Mouse (Mus musculus): ENCODE data around the gene Pkig. TPM values are rescaled to one million over a fixed set of nuclear protein-coding genes. Genes with fewer than 3 reads are reported as not detected.
A peak's percentile ranks its signal among the peaks of the same experiment; 100 is the strongest.
"Not testable (repeated sequence)": the region's sequence is repeated elsewhere in the genome, so short reads cannot be mapped to it uniquely, and the experiment has no call there.

The Pkig gene
- polyA plus RNA-seq, 1 experiment from 2014 or later, result 131 TPM

- not testable (repeated sequence) for H3K4me3 ChIP-seq; H3K4me1 ChIP-seq; H3K4me2 ChIP-seq (replicated peaks); ATAC-seq (ENCODE audit: low FRiP score, low read depth); H3K27ac ChIP-seq; H3K9ac ChIP-seq; H3K27me3 ChIP-seq; H3K9me3 ChIP-seq
- 87% methylated on average over 3 of the region's 3 CpGs for WGBS
- H3K36me3 ChIP-seq, result peaks cover 93% of the 10 kb centered on the region
Measured at GRCm38 (mm10) chr2:163621401-163621800, 36.8 kb upstream of the Pkig start.

DNA sequence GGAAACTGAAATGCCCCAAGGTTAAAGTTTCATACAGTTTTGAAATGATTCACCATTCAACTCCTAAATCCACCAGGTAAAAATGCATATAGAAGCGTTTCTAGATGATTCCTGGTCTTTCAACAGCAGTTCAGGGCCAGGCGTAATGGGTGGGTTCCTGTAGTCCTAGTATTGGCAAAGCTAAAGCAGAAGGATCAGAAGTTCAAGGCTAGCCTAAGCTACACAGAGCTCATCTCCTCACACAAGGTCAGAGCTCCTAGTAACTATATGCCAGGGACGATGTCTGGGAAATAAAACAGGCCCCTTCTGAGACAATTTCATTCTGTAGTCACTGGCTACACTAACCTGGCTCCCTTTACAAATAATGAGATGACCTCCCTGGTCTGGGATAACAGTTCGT, 27.0 kb upstream of the Pkig start:
- no peak overlapping the region for H3K9ac ChIP-seq
- H3K27ac ChIP-seq, result no peak overlapping the region
- H3K27me3 ChIP-seq, result no peaks in the 10 kb centered on the region
- no peaks in the 10 kb centered on the region for H3K4me1 ChIP-seq
- no peak overlapping the region for H3K4me2 ChIP-seq (replicated peaks)
- H3K36me3 ChIP-seq, result peaks cover 89% of the 10 kb centered on the region
- no peaks in the 10 kb centered on the region for H3K9me3 ChIP-seq
- H3K4me3 ChIP-seq, result no peak overlapping the region
- ATAC-seq (ENCODE audit: low FRiP score, low read depth), result no peak
- WGBS, result 97% methylated on average over 4 of the region's 4 CpGs

DNA sequence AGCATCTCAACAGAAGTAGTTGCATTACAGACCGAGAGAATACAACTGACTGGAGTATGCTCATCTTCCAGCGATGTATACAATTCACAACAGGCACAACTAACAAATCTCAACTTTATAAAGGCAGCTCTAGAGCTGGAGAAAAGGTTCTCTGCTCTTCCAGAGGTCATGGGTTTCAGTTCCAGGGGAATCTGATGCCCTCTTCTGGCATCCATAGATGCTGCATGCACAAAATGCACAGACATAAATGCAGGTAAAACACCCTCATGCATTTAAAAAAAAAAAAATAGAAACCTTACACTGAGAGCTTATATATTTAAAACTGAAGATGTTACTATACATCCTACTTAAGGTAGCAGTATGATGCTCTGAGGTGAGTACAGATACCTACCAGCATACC, 26.5 kb upstream of the Pkig start:
- Histone ChIP-seq H3K9ac (no peak overlapping the region), H3K4me1 (no peaks in the 10 kb centered on the region), H3K9me3 (no peaks in the 10 kb centered on the region), H3K4me3 (no peak overlapping the region), H3K27me3 (no peaks in the 10 kb centered on the region), H3K36me3 (peaks cover 85% of the 10 kb centered on the region), H3K4me2 (replicated peaks) (no peak overlapping the region), H3K27ac (no peak overlapping the region)
- WGBS, result 94% methylated on average over 2 of the region's 2 CpGs
- no peak for ATAC-seq (ENCODE audit: low FRiP score, low read depth)

- H3K4me1 ChIP-seq, result no peaks in the 10 kb centered on the region
- no peak overlapping the region for H3K27ac ChIP-seq
- H3K9ac ChIP-seq, result no peak overlapping the region
- no peaks in the 10 kb centered on the region for H3K9me3 ChIP-seq
- H3K4me3 ChIP-seq, result no peak overlapping the region
- peaks cover 72% of the 10 kb centered on the region for H3K36me3 ChIP-seq
- no peak overlapping the region for H3K4me2 ChIP-seq (replicated peaks)
- no peak for ATAC-seq (ENCODE audit: low FRiP score, low read depth)
- 90% methylated on average over 2 of the region's 2 CpGs for WGBS
- no peaks in the 10 kb centered on the region for H3K27me3 ChIP-seq
Measured at GRCm38 (mm10) chr2:163634211-163634610, 24.0 kb upstream of the Pkig start.

- no peak overlapping the region for H3K9ac ChIP-seq
- no peaks in the 10 kb centered on the region for H3K9me3 ChIP-seq
- H3K27me3 ChIP-seq, result no peaks in the 10 kb centered on the region
- no peak overlapping the region for H3K4me2 ChIP-seq (replicated peaks)
- no peaks in the 10 kb centered on the region for H3K4me1 ChIP-seq
- H3K27ac ChIP-seq, result no peak overlapping the region
- WGBS, result 88% methylated on average over 2 of the region's 2 CpGs
- no peak overlapping the region for H3K4me3 ChIP-seq
- ATAC-seq (ENCODE audit: low FRiP score, low read depth), result no peak
- peaks cover 57% of the 10 kb centered on the region for H3K36me3 ChIP-seq
Measured at GRCm38 (mm10) chr2:163636057-163636456, 22.1 kb upstream of the Pkig start.

DNA sequence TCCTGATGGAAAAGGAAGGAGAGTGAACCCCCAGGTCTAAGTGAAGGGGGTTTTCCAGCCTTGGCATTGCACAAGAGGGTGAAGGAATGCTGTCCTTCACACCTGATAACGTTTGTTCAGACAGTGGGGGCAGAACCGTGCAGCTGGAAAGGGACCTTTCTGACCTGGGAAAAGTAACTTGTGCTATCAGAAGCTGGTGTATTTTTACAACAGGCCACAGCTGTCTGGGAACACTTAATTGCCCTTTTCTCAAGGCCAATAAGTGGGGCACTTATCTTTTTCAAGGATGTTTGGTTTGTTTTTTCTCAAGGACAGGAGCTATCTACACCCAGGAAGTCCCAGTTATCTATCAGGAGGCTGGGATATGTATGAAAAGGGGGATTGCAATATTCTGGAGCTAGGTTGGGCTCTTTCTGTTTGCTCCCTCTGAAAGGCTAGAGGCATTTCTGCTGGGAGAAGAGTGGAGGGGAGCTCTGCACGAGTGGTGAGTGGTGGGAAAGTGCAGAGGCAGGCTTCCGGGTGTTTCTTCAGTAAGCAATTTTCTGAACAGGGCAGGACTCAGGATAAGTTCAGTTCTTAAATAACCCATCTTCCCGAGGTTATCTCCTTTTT, 20.4 kb upstream of the Pkig start:
- peaks cover 5% of the 10 kb centered on the region for H3K4me1 ChIP-seq
- H3K4me3 ChIP-seq, result no peak overlapping the region
- peaks cover 44% of the 10 kb centered on the region for H3K36me3 ChIP-seq
- 44% methylated on average over 5 of the region's 5 CpGs for WGBS
- no peak for ATAC-seq (ENCODE audit: low FRiP score, low read depth)
- no peaks in the 10 kb centered on the region for H3K9me3 ChIP-seq
- no peak overlapping the region for H3K9ac ChIP-seq
- no peak overlapping the region for H3K4me2 ChIP-seq (replicated peaks)
- no peak overlapping the region for H3K27ac ChIP-seq
- no peaks in the 10 kb centered on the region for H3K27me3 ChIP-seq

GRCm38 (mm10) chr2:163640493-163640892, 17.7 kb upstream of the Pkig start:
- H3K4me1 ChIP-seq, result peaks cover 20% of the 10 kb centered on the region
- H3K4me2 ChIP-seq (replicated peaks), result no peak overlapping the region
- ATAC-seq (ENCODE audit: low FRiP score, low read depth), result no peak
- H3K27ac ChIP-seq, result no peak overlapping the region
- peaks cover 27% of the 10 kb centered on the region for H3K36me3 ChIP-seq
- H3K9me3 ChIP-seq, result no peaks in the 10 kb centered on the region
- no peaks in the 10 kb centered on the region for H3K27me3 ChIP-seq
- H3K4me3 ChIP-seq, result no peak overlapping the region
- H3K9ac ChIP-seq, result no peak overlapping the region
- WGBS, result 83% methylated on average over 3 of the region's 3 CpGs

GRCm38 (mm10) chr2:163641681-163642080, 16.5 kb upstream of the Pkig start:
- 67% methylated on average over 3 of the region's 3 CpGs for WGBS
- H3K9ac ChIP-seq, result no peak overlapping the region
- H3K36me3 ChIP-seq, result peaks cover 21% of the 10 kb centered on the region
- peaks cover 20% of the 10 kb centered on the region for H3K4me1 ChIP-seq
- H3K4me3 ChIP-seq, result no peak overlapping the region
- no peak overlapping the region for H3K27ac ChIP-seq
- no peaks in the 10 kb centered on the region for H3K9me3 ChIP-seq
- H3K27me3 ChIP-seq, result no peaks in the 10 kb centered on the region
- no peak overlapping the region for H3K4me2 ChIP-seq (replicated peaks)
- no peak for ATAC-seq (ENCODE audit: low FRiP score, low read depth)

GRCm38 (mm10) chr2:163642685-163643575, 15.3 kb upstream of the Pkig start:
- Histone ChIP-seq H3K9ac (no peak overlapping the region), H3K9me3 (no peaks in the 10 kb centered on the region), H3K4me3 (peak overlapping the region; percentile 92), H3K27ac (no peak overlapping the region), H3K27me3 (no peaks in the 10 kb centered on the region), H3K4me1 (peaks cover 20% of the 10 kb centered on the region), H3K4me2 (replicated peaks) (peak overlapping the region; percentile 67), H3K36me3 (peaks cover 12% of the 10 kb centered on the region)
- ATAC-seq (ENCODE audit: low FRiP score, low read depth), result no peak
- WGBS, result 89% methylated on average over 30 of the region's 30 CpGs

- ATAC-seq (ENCODE audit: low FRiP score, low read depth), result no peak
- Histone ChIP-seq H3K36me3 (peaks cover 11% of the 10 kb centered on the region; the same call in 1 of the 2 replicates), H3K27ac (0 out of 2 replicates have a peak overlapping the region, but pooled peaks have one; percentile 11), H3K4me2 (replicated peaks) (peak overlapping the region; percentile 67), H3K27me3 (no peaks in the 10 kb centered on the region), H3K4me3 (peak overlapping the region; percentile 92), H3K9me3 (no peaks in the 10 kb centered on the region), H3K9ac (peak overlapping the region; percentile 95), H3K4me1 (peaks cover 20% of the 10 kb centered on the region)
- 77% methylated on average over 2 of the region's 2 CpGs for WGBS
Measured at GRCm38 (mm10) chr2:163643576-163643971, 14.6 kb upstream of the Pkig start.

DNA sequence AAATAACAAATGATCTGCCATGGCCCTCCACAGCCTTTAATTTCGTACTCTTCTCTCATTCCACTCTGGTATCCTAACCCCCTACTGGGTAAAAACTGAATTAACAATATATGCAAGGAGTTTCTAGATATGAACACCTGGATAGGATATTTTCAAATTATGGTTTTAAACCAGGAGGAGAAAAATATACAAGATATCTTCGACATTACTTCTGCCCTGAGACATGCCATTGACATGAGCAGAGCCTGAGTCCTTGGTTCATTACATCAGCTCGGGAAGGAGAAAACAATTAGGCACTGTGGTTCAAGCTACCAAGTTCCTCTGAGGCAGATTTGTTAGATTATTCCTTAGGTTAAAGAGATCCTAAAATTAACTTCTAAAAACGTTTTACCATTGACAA, 14.1 kb upstream of the Pkig start:
- peak overlapping the region; percentile 98 for H3K27ac ChIP-seq
- peak overlapping the region; percentile 92 for H3K4me3 ChIP-seq
- 6% methylated on average over 4 of the region's 4 CpGs for WGBS
- H3K36me3 ChIP-seq, result peaks cover 10% of the 10 kb centered on the region; the same call in 1 of the 2 replicates
- H3K9ac ChIP-seq, result peak overlapping the region; percentile 95
- no peaks in the 10 kb centered on the region for H3K9me3 ChIP-seq
- no peak for ATAC-seq (ENCODE audit: low FRiP score, low read depth)
- H3K4me2 ChIP-seq (replicated peaks), result peak overlapping the region; percentile 67
- H3K27me3 ChIP-seq, result no peaks in the 10 kb centered on the region
- H3K4me1 ChIP-seq, result peaks cover 20% of the 10 kb centered on the region

GRCm38 (mm10) chr2:163644575-163645385, 13.4 kb upstream of the Pkig start, which contains the start of gene Serinc3:
Serinc3 (minus strand) TSS chr2:163645131.
- peak within 1 kb of the TSS; percentile 98 for H3K27ac ChIP-seq
- H3K9me3 ChIP-seq, result no peaks in the 10 kb centered on the region
- H3K36me3 ChIP-seq, result peaks cover 8% of the 10 kb centered on the region; the same call in 1 of the 2 replicates
- under 1% methylated on average over 74 of the region's 74 CpGs for WGBS
- peak; percentile 96 for ATAC-seq (ENCODE audit: low FRiP score, low read depth)
- no peaks in the 10 kb centered on the region for H3K27me3 ChIP-seq
- H3K4me3 ChIP-seq, result peak within 1 kb of the TSS; percentile 92
- peaks cover 20% of the 10 kb centered on the region for H3K4me1 ChIP-seq
- H3K4me2 ChIP-seq (replicated peaks), result peak within 1 kb of the TSS; percentile 67
- peak within 1 kb of the TSS; percentile 95 for H3K9ac ChIP-seq

Data from limb, embryonic 13.5 days (tissue).